Mouse (Mus musculus) gastrocnemius, adult 2 months (tissue): ENCODE results near the gene Axin1. TPM values are rescaled to one million over a fixed set of nuclear protein-coding genes. Genes with fewer than 3 reads are reported as not detected.

Experiments used
- DNase-seq: peaks from one replicate; pipeline ENCODE4 v3.0.0; 2022
- H3K27ac ChIP-seq: fragments of 200-600 bp; 2 replicates; pipeline ENCODE4 v1.8.1; 2022; ENCODE audit warnings: mild to moderate bottlenecking
- H3K4me3 ChIP-seq: fragments of 200-600 bp; 2 replicates; pipeline ENCODE4 v1.8.1; 2022; ENCODE audit warnings: mild to moderate bottlenecking, moderate library complexity
- CTCF ChIP-seq: fragments of 200-600 bp; IDR thresholded peaks from 2 replicates; pipeline ENCODE4 v1.8.1; 2022; ENCODE audit warnings: antibody characterized with exemption, mild to moderate bottlenecking, moderate library complexity
- intact Hi-C: fragments of 180-260 bp; cut with DNase I; formaldehyde crosslinking; loops from one replicate; pipeline ENCODE4 v1.15.1; 2025
- total RNA-seq, 2 experiments: library from RNA; stranded (reverse); gene quantifications; 2 replicates each; pipeline ENCODE4 v1.2.3; 2021

Gene Axin1
- total RNA-seq, 2 experiments from 2014 or later, result 15.9 TPM

- no peak overlapping the region for H3K4me3 ChIP-seq
- intact Hi-C loops, result no loop called here
- H3K27ac ChIP-seq, result no peak overlapping the region
- no peak for DNase-seq
- no peak for TF ChIP-seq CTCF
Observed at GRCm38 (mm10) chr17:26125226-26125625, 13.3 kb upstream of the Axin1 start.

GRCm38 (mm10) chr17:26131062-26131732 is 7.3 kb upstream of the Axin1 start:
- no peak for TF ChIP-seq CTCF
- H3K27ac ChIP-seq, result no peak overlapping the region
- no peak overlapping the region for H3K4me3 ChIP-seq
- no peak for DNase-seq
- intact Hi-C loops, result no loop called here

- intact Hi-C loops, result no loop called here
- no peak overlapping the region for H3K27ac ChIP-seq
- TF ChIP-seq CTCF, result no peak
- DNase-seq, result no peak
- H3K4me3 ChIP-seq, result no peak overlapping the region
Observed at GRCm38 (mm10) chr17:26131856-26132853, 6.3 kb upstream of the Axin1 start.

GRCm38 (mm10) chr17:26137106-26137750 is 1.3 kb upstream of the Axin1 start:
- no peak overlapping the region for H3K4me3 ChIP-seq
- no peak for TF ChIP-seq CTCF
- intact Hi-C loops, result loop anchor here (5.0 kb wide), 1 partner anchor 105 kb away; the partner anchor contains the start of gene Fam234a
- H3K27ac ChIP-seq, result no peak overlapping the region
- no peak for DNase-seq

GRCm38 (mm10) chr17:26137751-26138130 is 747 bp upstream of the Axin1 start:
- peak overlapping the region; percentile 91 for H3K27ac ChIP-seq
- DNase-seq, result no peak
- intact Hi-C loops, result loop anchor here (5.0 kb wide), 1 partner anchor 105 kb away; the partner anchor contains the start of gene Fam234a
- no peak for TF ChIP-seq CTCF
- peak overlapping the region; percentile 96 for H3K4me3 ChIP-seq

- DNase-seq, result peak; percentile 85
- intact Hi-C loops, result loop anchor here (5.0 kb wide), 1 partner anchor 103 kb away; the partner anchor contains the start of gene Fam234a
- TF ChIP-seq CTCF, result no peak
- Histone ChIP-seq H3K4me3 (peak overlapping the region; percentile 96), H3K27ac (peak overlapping the region; percentile 91)
Observed at GRCm38 (mm10) chr17:26138901-26139381, 453 bp downstream of the Axin1 start.

- intact Hi-C loops, result no loop called here
- no peak overlapping the region for H3K27ac ChIP-seq
- H3K4me3 ChIP-seq, result no peak overlapping the region
- no peak for DNase-seq
- no peak for TF ChIP-seq CTCF
Observed at GRCm38 (mm10) chr17:26142796-26143195, 4.3 kb downstream of the Axin1 start.

- Histone ChIP-seq H3K27ac (no peak overlapping the region), H3K4me3 (no peak overlapping the region)
- DNase-seq, result no peak
- intact Hi-C loops, result no loop called here
- TF ChIP-seq CTCF, result no peak
Observed at GRCm38 (mm10) chr17:26143386-26143785, 4.9 kb downstream of the Axin1 start.

GRCm38 (mm10) chr17:26149056-26149455 is 10.6 kb downstream of the Axin1 start:
- intact Hi-C loops, result no loop called here
- H3K27ac ChIP-seq, result no peak overlapping the region
- no peak for DNase-seq
- TF ChIP-seq CTCF, result no peak
- no peak overlapping the region for H3K4me3 ChIP-seq

GRCm38 (mm10) chr17:26151886-26152630 is 13.6 kb downstream of the Axin1 start:
- no peak for DNase-seq
- peak overlapping the region; percentile 46 for H3K27ac ChIP-seq
- intact Hi-C loops, result no loop called here
- no peak for TF ChIP-seq CTCF
- H3K4me3 ChIP-seq, result no peak overlapping the region

GRCm38 (mm10) chr17:26162736-26163135 is 24.2 kb downstream of the Axin1 start:
- TF ChIP-seq CTCF, result no peak
- H3K27ac ChIP-seq, result peak overlapping the region; percentile 31; the same call in 1 of the 2 replicates
- no peak for DNase-seq
- intact Hi-C loops, result no loop called here
- no peak overlapping the region for H3K4me3 ChIP-seq

GRCm38 (mm10) chr17:26168039-26168438 is 29.6 kb downstream of the Axin1 start:
- DNase-seq, result no peak
- no peak for TF ChIP-seq CTCF
- intact Hi-C loops, result no loop called here

More at GRCm38 (mm10) chr17:26168039-26168438, 29.6 kb downstream of the Axin1 start:
- H3K4me3 ChIP-seq, result no peak overlapping the region
- no peak overlapping the region; the same call in 1 of the 2 replicates for H3K27ac ChIP-seq
